Mouse (Mus musculus): Measurements from ENCODE around the gene Acox1.

The Acox1 gene

DNA sequence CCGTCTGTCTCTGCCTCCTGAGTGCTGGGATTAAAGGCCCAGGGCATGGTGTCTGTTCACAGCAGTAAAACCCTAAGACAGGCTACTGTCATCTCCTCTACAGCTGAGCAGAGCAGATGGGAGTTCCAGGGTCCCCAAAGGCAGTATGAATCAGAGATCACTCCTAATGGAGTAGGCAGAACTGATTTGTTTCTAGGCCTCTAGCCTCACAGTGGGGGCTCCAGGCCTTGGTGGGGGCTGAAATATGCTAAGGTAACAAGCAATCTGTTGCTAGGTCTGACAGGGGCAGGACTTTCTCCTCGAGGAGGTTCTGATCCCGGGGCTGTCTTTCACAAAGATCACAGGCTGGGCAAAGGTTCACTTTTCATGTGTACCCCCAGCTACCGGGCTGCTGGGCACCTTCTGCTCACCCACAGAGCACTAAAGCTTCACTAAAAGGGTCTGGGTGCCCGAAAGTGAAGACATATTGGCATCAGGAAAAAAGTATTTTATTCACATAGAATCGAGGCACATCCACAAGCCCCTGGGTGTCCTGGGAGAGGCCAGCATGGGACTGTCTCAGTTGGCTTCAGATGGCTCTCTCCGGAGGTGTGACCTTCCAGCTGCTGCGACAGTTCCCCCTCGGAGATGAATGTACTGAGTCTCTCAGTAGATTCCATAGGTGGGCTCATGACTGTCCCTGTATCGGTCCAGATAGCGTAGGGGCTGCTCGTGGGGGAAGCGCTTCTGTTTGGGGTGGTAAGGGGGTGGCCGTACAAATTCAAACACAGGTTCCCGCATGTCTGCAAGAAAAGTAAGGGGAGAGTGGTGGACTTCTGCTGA lies 67.3 kb downstream of the Acox1 start:
- no peak for DNase-seq (ENCODE audit: extremely low read depth, low read depth, low spot score)

DNA sequence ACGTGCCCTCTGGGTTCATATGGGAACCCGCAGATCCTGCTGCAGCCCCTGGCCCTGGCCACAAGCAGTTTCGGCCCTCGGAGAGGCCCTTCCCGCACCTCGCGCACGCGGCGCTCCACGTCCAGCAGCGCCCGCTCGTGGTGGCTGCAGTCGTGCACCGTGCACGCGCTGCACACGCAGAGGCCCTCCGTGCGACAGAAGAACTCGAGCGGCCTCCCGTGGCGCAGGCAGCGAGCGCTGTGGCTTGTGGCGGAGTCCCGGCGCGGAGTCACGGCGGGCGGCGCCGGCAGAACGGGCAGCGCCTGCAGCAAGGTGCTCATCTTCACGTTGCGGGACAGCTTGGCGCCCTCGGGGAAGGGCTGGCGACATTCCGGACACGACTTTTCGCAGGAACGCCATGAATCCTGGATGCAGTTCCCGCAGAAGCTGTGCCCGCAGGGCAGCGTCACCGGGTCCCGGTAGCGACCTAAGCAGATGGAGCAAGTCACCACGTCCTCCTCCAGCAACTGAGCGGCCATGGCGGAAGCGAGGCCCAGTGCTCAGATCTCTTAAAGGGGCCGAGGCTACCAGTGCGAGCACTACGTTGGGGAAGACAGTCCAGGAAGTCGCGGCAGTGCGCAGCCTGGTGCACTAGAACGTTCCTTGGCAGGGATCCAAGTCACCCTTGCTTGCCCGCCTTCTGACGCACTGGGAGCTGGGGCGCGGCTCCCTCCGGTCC lies 68.2 kb downstream of the Acox1 start, which contains the start of gene Trim65:
Trim65 (minus strand) TSS at position 641 of the 718 bp plus-strand sequence.
- no peak for DNase-seq (ENCODE audit: extremely low read depth, low read depth, low spot score)

DNA sequence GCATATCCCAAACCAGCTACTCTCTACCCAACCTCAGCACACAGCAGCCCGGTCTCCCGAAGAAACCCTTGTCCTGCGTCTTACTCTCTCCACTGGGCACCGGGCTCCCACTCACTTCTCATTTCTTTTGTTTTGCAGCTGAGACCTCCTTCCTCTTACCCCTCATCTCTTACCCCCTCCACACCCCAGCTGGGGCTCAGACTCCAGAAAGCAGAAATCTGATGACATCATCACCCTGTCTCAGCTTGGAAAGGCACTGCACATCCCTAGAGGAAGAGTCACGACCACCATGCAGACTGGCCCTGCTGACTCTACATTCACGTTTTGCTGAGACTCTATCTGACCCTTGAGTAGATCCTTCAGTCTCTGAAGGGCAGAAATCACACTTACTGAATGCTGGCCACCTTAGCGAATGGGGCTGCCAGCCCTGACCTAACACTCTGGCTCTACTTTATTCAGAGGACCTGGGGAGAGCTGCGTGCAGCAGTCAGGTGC lies 68.8 kb downstream of the Acox1 start:
- no peak for DNase-seq (ENCODE audit: extremely low read depth, low read depth, low spot score)

- DNase-seq (ENCODE audit: extremely low read depth, low read depth, low spot score): no peak
Measured at GRCm38 (mm10) chr11:116129091-116129790, 69.6 kb downstream of the Acox1 start.

DNA sequence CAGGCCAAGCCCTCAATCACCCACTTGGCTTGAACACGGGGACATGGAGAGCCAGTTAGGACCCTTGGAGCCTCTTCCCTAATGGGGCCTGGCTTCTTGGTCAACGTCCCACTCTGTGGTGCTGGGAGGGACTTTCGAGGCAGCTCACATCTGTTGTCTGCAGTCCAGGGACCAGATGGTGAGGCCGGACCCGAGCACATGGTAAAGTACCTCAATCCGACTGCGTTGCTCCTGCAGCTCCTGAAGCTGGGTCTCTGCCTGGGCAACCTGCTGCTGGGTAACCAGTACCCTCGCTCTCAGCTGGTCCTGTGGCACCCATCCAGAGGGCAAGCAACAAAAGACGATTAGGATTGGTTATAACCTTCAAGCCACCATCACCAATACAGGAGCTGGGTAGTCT lies 70.9 kb downstream of the Acox1 start:
- no peak for DNase-seq (ENCODE audit: extremely low read depth, low read depth, low spot score)

- DNase-seq (ENCODE audit: extremely low read depth, low read depth, low spot score): no peak
Measured at GRCm38 (mm10) chr11:116127156-116127980, 71.5 kb downstream of the Acox1 start, which contains the start of gene Trim47. Trim47 (minus strand) TSS chr11:116127210.

DNA sequence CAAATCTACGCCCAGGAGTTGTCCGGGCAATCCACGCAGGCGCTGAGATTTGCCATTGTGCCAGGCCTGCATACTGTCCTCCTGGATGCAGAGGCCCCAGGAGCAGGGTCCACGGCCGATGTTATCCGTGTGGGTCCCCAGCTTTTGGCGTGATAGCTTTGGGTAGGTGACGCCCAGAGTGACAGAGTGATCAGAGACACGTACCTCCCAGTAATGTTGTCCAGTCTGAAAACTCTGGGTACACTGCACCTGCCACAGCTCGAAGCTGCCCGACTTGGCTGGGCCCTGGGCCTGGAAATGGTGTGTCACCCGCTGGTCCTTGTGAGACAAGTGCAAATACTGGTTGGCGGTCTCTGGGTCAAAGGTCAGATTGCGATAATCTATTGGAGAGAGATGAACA lies 72.6 kb downstream of the Acox1 start:
- DNase-seq (ENCODE audit: extremely low read depth, low read depth, low spot score): no peak
